Mouse (Mus musculus) embryo, embryonic 11.5 days (tissue): Measurements from ENCODE around the gene Cadm4.
"Not testable (repeated sequence)": the region's sequence is repeated elsewhere in the genome, so short reads cannot be mapped to it uniquely, and the experiment has no call there.

Experiments
- DNase-seq: peaks from one replicate; pipeline ENCODE4 v3.0.0-alpha.2; 2012; ENCODE audit warnings: low read depth, low spot score

Gene Cadm4

GRCm38 (mm10) chr7:24467886-24468285 is 13.9 kb upstream of the Cadm4 start:
- DNase-seq, result no peak

GRCm38 (mm10) chr7:24469126-24469525 is 12.7 kb upstream of the Cadm4 start:
- DNase-seq, result no peak

GRCm38 (mm10) chr7:24470356-24470755 is 11.5 kb upstream of the Cadm4 start:
- DNase-seq, result no peak

- DNase-seq, result no peak
These were observed 9.4 kb upstream of the Cadm4 start for GRCm38 (mm10) chr7:24472442-24472841.

- DNase-seq, result no peak
These were observed 8.9 kb upstream of the Cadm4 start for GRCm38 (mm10) chr7:24472937-24473336.

- no peak for DNase-seq
These were observed 7.8 kb upstream of the Cadm4 start for GRCm38 (mm10) chr7:24473913-24474529.

- no peak for DNase-seq
These were observed 6.9 kb upstream of the Cadm4 start for GRCm38 (mm10) chr7:24474811-24475506.

GRCm38 (mm10) chr7:24476338-24476737 is 5.5 kb upstream of the Cadm4 start:
- no peak for DNase-seq

- no peak for DNase-seq
These were observed 5.0 kb upstream of the Cadm4 start for GRCm38 (mm10) chr7:24476856-24477255.

GRCm38 (mm10) chr7:24478911-24479310 is 2.9 kb upstream of the Cadm4 start:
- DNase-seq, result no peak

- no peak for DNase-seq
These were observed 2.1 kb upstream of the Cadm4 start for GRCm38 (mm10) chr7:24479685-24480084.

GRCm38 (mm10) chr7:24480121-24480941 is 1.5 kb upstream of the Cadm4 start:
- no peak for DNase-seq

- DNase-seq, result no peak
These were observed 793 bp upstream of the Cadm4 start for GRCm38 (mm10) chr7:24480986-24481473.

GRCm38 (mm10) chr7:24482208-24483020 is 591 bp downstream of the Cadm4 start:
- DNase-seq, result no peak

GRCm38 (mm10) chr7:24483291-24483690 is 1.5 kb downstream of the Cadm4 start:
- not testable (repeated sequence) for DNase-seq

- no peak for DNase-seq
These were observed 3.7 kb downstream of the Cadm4 start for GRCm38 (mm10) chr7:24485481-24485880.

GRCm38 (mm10) chr7:24486654-24487130 is 4.9 kb downstream of the Cadm4 start:
- DNase-seq, result no peak

GRCm38 (mm10) chr7:24487403-24487802 is 5.6 kb downstream of the Cadm4 start:
- DNase-seq, result no peak

GRCm38 (mm10) chr7:24488303-24488702 is 6.5 kb downstream of the Cadm4 start:
- no peak for DNase-seq

GRCm38 (mm10) chr7:24499856-24500577 is 18.2 kb downstream of the Cadm4 start:
- DNase-seq, result no peak

- DNase-seq, result no peak
These were observed 19.1 kb downstream of the Cadm4 start for GRCm38 (mm10) chr7:24500929-24501328.
